Mouse (Mus musculus): ENCODE measurements around the gene Nsun5. TPM values are rescaled to one million over a fixed set of nuclear protein-coding genes. Genes with fewer than 3 reads are reported as not detected.

Gene Nsun5
- polyA plus RNA-seq, 1 experiment from 2014 or later, result 34.7 TPM

Small RNA genes within 50 kb of the gene (microRNA-seq; reads per million reads assigned to microRNA genes)
- not detected for gene Mir7033

Other genes with a start within 250 kb of the Nsun5 start
- gene Tbl2, start 220.3 kb upstream of the Nsun5 start, polyA plus RNA-seq (2015; fragmentation: Nextera tagmentation; extraction: Ambion mirVana), result 26.1 and 27.4 TPM in 2 replicates
- gene Bcl7b, start 201.7 kb upstream of the Nsun5 start, polyA plus RNA-seq (2015; fragmentation: Nextera tagmentation; extraction: Ambion mirVana), result 53.7 and 54.7 TPM in 2 replicates
- 19.0 and 20.9 TPM in 2 replicates for gene Baz1b, start 182.7 kb upstream of the Nsun5 start, polyA plus RNA-seq (2015; fragmentation: Nextera tagmentation; extraction: Ambion mirVana)
- 0.33 and 0.50 TPM in 2 replicates for gene Fzd9, start 118.7 kb upstream of the Nsun5 start, polyA plus RNA-seq (2015; fragmentation: Nextera tagmentation; extraction: Ambion mirVana)
- gene Fkbp6, start 19.9 kb upstream of the Nsun5 start, polyA plus RNA-seq (2015; fragmentation: Nextera tagmentation; extraction: Ambion mirVana), result 0.47 and 0.48 TPM in 2 replicates
- gene Trim50, start 16.7 kb upstream of the Nsun5 start, polyA plus RNA-seq (2015; fragmentation: Nextera tagmentation; extraction: Ambion mirVana), result 0.18 and 0.32 TPM in 2 replicates
- gene Pom121, start 24.6 kb downstream of the Nsun5 start, polyA plus RNA-seq (2015; fragmentation: Nextera tagmentation; extraction: Ambion mirVana), result 6.9 and 7.5 TPM in 2 replicates
- 15.0 and 15.3 TPM in 2 replicates for gene Hip1, start 175.2 kb downstream of the Nsun5 start, polyA plus RNA-seq (2015; fragmentation: Nextera tagmentation; extraction: Ambion mirVana)
- not detected in 2 replicates for gene Ccl26, start 193.6 kb downstream of the Nsun5 start, polyA plus RNA-seq (2015; fragmentation: Nextera tagmentation; extraction: Ambion mirVana)
- 34.3 and 34.5 TPM in 2 replicates for gene Ccl24, start 203.1 kb downstream of the Nsun5 start, polyA plus RNA-seq (2015; fragmentation: Nextera tagmentation; extraction: Ambion mirVana)

All from intestine, embryonic 16.5 days (tissue).